Mouse (Mus musculus) testis, adult 2 months (tissue): Measurements from ENCODE around the gene Gnptab.

Experiments
- CTCF ChIP-seq: fragments of 200-500 bp; IDR thresholded peaks from 2 replicates; pipeline ENCODE4 v1.5.1; 2012; ENCODE audit warnings: low read depth, mild to moderate bottlenecking, inconsistent platforms, low read length, moderate library complexity; ENCODE audit not compliant: control insufficient read depth, insufficient read depth, insufficient replicate concordance
- POLR2A ChIP-seq: fragments of 200-500 bp; IDR thresholded peaks from 2 replicates; pipeline ENCODE4 v1.6.1; 2012; ENCODE audit warnings: low read depth, mild to moderate bottlenecking, inconsistent platforms, low read length, moderate library complexity; ENCODE audit not compliant: control insufficient read depth

GRCm38 (mm10) chr10:88404220-88404619 is 25.3 kb downstream of the Gnptab start:
- TF ChIP-seq CTCF, result no peak
- TF ChIP-seq POLR2A, result no peak
